Mouse (Mus musculus): ENCODE data around the gene Cacna1c.

Gene Cacna1c

DNA sequence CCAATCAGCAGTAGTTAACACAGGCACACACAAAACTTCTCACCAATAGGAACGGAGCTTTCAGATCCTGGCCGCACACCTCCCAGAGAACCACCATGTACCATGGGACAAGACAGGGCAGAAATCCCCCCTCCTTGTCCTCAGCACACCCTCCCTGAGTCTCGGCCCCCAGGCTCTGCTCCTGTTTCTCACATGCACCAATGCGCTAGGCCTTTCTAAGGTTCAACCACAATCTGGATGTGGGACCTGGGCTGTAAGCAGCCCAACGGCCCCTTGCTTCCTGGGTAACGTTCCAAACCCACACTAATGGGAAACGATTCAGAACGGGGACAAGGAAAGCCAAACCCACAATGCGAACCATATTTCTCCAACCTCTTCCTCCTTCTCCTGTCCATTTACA, 237.7 kb downstream of the Cacna1c start:
- 94% methylated on average over 9 of the region's 9 CpGs for WGBS

DNA sequence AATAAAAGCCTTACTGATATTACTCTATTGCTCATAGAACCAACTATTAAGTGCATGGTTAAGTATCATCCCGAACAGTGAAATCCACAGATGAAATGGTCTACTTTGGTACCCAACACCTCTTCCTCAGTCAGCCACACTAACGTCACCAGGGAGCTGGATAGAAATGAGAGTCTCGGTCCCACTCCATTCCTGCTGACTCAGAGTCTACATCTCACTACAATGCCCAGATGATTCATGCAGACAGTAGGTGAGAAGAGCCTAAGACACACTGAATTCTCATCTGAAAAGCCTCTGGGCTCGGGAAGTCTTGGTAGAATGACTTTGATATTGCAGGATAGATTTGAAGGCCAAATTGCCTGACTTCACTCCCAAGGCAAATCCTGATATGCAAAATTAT, 240.0 kb downstream of the Cacna1c start:
- WGBS = 46% methylated on average over 4 of the region's 4 CpGs

GRCm38 (mm10) chr6:118954988-118955554, 241.1 kb downstream of the Cacna1c start:
- 92% methylated on average over 7 of the region's 7 CpGs for WGBS

- 75% methylated on average over 9 of the region's 9 CpGs for WGBS
Observed at GRCm38 (mm10) chr6:118952377-118952776, 243.8 kb downstream of the Cacna1c start.

GRCm38 (mm10) chr6:118950190-118950589, 246.0 kb downstream of the Cacna1c start:
- WGBS = 70% methylated on average over 13 of the region's 13 CpGs

GRCm38 (mm10) chr6:118947286-118947685, 248.9 kb downstream of the Cacna1c start:
- 68% methylated on average over 8 of the region's 8 CpGs for WGBS

GRCm38 (mm10) chr6:118946660-118947059, 249.6 kb downstream of the Cacna1c start:
- WGBS = 74% methylated on average over 6 of the region's 6 CpGs

GRCm38 (mm10) chr6:118944093-118944492, 252.1 kb downstream of the Cacna1c start:
- WGBS = 94% methylated on average over 4 of the region's 4 CpGs

DNA sequence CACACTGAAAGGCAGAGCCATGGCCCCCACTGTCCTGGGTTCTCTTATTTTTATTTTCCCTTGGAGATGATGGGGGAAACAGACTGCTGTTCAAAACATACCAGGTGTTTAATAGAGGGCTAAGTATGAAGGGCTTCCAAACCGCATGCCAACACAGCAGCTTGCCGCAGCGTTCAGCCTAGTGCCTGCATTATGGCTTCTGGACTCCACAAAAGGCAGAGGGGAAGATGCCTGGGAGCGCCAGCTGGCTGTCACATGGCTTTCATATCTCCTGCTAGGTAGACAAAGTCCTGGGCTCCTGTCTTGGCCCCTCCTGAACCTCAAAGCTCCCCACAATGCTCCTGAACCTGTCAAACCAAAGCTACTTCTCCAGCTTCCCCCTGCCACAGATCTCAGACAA, 254.4 kb downstream of the Cacna1c start:
- 84% methylated on average over 4 of the region's 4 CpGs for WGBS

DNA sequence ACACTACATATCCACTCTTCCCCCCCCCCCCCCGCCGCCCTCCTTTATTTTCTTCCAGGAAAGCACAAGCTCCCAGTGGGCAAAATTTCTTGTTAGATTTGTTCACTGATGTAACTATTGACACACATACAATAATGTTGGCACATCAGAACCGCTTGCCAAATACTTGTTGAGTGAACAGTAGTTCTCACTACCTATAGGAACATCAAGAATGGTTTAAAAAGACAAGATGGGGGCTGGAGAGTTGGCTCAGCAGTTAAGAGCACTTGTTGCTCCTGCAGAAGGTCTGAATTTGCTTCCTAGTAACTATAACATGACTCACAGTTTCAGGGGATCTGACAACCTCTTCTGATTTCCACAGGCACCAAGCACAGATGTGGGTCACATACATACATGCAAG, 255.2 kb downstream of the Cacna1c start:
- 87% methylated on average over 3 of the region's 3 CpGs for WGBS

- 85% methylated on average over 8 of the region's 8 CpGs for WGBS
Observed at GRCm38 (mm10) chr6:118939626-118940025, 256.6 kb downstream of the Cacna1c start.

DNA sequence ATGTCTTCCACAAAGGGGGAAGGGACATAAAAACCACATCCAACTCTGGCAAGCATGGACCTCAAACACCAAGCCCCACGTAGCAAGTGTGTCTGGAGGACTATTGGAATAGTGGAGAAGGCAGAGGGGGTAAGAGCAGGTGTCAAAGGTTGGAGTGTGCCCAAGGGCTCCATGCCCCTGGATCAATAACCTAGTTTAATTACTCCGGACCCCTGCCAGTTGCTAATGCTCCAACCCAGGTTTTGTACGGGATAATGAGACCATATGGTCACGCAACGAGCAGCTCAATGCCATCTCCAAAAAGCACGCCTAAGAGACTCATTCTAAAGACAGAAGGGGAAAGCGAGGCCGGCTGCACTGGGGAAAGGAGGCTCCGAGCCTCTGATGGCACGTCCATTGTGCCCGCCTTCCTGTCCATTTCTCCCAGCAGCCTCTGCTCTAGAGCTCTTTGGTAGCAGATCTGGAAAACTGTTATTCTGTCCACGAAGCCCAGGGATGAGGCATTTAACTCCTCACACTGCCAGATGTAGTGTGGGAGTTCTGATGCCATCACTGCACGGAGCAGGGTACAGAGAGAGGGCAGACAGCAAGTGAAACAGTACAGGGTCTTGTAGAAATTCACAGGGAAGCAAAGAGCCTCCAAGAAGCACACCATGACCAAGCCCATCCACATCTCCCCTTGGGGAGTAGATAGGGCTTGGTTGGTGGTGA, 257.7 kb downstream of the Cacna1c start:
- 49% methylated on average over 13 of the region's 13 CpGs for WGBS

GRCm38 (mm10) chr6:118937536-118937935, 258.7 kb downstream of the Cacna1c start:
- 71% methylated on average over 5 of the region's 5 CpGs for WGBS

DNA sequence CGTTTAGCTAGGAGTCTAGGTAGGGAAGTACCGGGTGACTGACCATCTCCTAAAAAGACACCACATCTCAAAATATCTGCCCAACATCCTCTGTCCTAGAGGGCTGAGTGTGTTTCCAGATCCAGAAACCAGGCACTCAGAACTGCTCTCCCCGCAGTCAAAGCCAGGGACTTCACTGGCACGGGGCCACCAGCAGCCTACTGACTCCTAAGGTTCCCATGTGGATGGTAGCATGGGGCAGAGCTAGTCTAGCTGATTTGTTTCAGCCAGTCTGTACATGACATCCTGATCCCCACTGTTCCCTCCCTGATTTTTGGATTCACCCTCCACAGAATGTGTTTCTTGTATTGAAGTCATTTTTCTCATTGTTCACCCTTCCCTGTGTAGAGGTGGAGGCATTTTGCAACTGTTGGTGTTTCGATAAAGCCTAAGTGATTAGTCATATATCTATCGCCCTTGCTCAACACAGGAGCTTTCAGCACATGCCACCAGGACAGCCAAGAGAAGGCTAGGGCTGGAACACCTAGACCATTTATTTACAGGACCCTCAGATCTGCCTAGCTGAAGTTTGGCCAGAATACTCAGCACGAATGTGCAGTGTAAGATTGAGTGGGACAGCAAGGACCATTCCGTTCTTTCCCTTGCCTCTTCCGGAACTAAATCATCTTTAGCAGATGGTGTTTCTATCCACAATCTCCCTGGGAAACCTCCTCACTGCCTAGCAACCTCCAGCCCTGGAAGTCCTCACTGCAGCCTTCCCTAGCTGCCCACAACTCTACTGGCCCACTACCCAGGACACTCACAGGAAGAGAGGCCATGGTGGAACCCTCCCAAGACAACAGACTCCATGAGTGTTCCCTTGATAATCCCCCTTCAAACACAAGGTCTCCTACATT, 260.4 kb downstream of the Cacna1c start:
- WGBS = 53% methylated on average over 9 of the region's 9 CpGs

DNA sequence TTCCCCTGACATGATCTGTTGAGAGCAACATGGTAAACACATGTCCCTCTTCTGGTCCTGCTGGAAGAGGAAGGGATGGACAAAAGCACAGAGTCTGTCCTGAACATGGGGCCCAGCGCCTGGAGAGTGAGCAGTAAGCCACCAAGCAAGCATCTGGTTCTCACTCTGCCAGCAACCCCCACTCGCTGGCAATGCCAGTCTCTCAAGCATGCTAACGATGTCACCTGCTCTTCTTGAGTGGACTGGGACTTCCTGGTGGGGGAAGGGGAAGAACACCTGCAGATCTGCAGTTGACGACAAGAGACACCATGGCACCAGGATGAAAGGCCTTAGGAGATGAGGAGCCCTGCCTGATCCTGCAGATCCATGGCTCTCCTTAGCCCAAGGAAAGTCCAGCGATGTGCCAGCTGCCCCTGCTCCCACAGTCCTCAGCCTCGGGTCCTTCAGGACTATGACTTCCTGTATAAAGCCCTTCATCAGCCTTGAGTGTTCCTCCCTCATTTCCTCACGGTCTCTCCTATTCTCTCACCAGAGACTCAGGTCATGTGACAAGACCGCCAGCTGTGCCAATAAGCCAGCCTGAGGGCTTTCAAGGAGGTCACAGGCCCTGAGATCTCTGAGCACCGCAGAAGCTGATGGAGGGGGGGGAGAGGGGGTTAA, 261.8 kb downstream of the Cacna1c start:
- 60% methylated on average over 9 of the region's 9 CpGs for WGBS

DNA sequence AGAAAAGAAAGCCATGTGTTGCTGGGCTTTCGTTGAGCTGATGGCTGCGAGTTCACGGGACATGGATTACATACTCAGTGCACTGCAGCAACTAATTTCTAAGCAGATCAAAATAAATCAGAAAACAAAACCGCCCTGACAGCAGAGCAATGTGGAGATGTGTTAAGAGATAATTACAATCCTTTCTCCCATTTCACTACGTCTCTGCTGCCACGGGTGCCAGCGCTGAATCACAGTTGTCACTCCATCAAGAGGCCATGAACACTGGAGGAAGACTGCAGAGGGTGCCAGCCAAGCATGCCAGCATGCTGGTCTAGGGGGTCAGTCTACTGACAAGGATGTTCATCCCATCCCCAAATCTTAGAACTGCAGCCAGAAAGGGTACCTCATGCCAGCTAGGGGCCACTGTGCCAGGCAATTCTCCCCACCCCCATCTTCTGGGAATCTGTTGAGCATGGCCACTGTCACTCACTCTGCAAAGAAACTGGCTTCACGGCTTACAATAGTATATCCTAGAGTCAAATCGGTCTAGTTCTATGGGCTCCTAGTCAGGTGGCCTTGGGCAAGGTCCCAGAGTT, 263.1 kb downstream of the Cacna1c start:
- 51% methylated on average over 9 of the region's 9 CpGs for WGBS

- WGBS = 70% methylated on average over 8 of the region's 8 CpGs
Observed at GRCm38 (mm10) chr6:118932002-118932700, 264.1 kb downstream of the Cacna1c start.

GRCm38 (mm10) chr6:118926669-118927068, 269.5 kb downstream of the Cacna1c start:
- WGBS = 87% methylated on average over 3 of the region's 3 CpGs

DNA sequence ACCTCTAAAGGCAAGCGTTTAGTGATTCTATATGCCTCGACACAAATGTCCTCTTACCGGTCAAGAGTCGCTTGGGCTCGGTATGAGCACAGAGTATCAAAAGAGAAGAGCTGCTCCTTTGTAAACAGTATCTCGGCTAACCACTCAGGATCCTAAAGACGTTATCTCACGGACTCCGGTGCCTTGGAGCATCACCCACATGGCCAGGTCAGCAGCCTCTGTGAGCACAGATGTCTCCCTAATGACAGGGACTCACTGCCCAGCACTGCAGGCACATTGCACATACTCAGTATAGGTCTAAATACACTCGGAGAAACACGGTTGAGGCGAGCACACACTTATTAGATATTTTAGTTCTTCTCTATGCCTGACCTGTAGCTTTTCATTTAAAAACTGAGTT, 271.8 kb downstream of the Cacna1c start:
- WGBS = 95% methylated on average over 12 of the region's 12 CpGs

DNA sequence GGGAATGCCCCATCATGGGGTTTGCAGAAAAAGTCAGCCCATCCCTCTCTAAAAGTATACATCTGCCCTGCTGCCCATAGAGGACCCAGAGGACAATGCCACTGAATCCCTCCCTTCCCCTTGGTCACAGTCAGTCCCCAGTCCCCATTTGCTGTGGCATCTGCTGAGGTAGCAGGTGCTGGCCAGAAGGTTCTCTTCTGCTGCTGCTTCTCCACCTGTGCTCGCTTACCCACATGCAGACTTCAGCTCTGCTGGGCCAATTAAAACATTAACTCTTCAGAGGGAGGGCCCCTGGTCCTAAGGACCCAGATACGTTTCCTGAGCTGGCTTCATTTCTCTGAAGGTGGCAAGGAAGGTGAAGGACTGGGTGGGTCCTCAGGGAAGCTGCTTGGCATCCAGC, 272.3 kb downstream of the Cacna1c start:
- WGBS = 82% methylated on average over 2 of the region's 2 CpGs

- WGBS = 75% methylated on average over 5 of the region's 5 CpGs
Observed at GRCm38 (mm10) chr6:118923212-118923577, 273.0 kb downstream of the Cacna1c start.

Measured in cerebral cortex, adult 2 months (tissue).